Mouse (Mus musculus): ENCODE data around the gene Sorl1. TPM values are rescaled to one million over a fixed set of nuclear protein-coding genes. Genes with fewer than 3 reads are reported as not detected.

The Sorl1 gene
- polyA plus RNA-seq, 1 experiment from 2014 or later, result 11.5 TPM

- H3K4me3 ChIP-seq (ENCODE audit: low read length), result no peak overlapping the region
- H3K27me3 ChIP-seq (ENCODE audit: control insufficient read depth, insufficient read depth, low read length), result no peaks in the 10 kb centered on the region
- no peaks in the 10 kb centered on the region for H3K4me1 ChIP-seq (ENCODE audit: control insufficient read depth, insufficient read depth, low read length)
- no peak overlapping the region for H3K9ac ChIP-seq (ENCODE audit: low read depth, low read length)
- H3K4me2 ChIP-seq (replicated peaks; ENCODE audit: low read depth, low read length), result no peak overlapping the region
- WGBS, result 61% methylated on average over 8 of the region's 8 CpGs
- H3K27ac ChIP-seq (ENCODE audit: low read depth, low read length), result no peak overlapping the region
- peaks cover 3% of the 10 kb centered on the region; the same call in 1 of the 2 replicates for H3K36me3 ChIP-seq (ENCODE audit: control insufficient read depth, insufficient read depth, low read length)
- H3K9me3 ChIP-seq (ENCODE audit: control insufficient read depth, low read length), result no peaks in the 10 kb centered on the region
- ATAC-seq (ENCODE audit: low FRiP score, low TSS enrichment), result no peak
These were observed 79.4 kb downstream of the Sorl1 start for GRCm38 (mm10) chr9:42044651-42045050.

GRCm38 (mm10) chr9:42043934-42044333 lies 80.2 kb downstream of the Sorl1 start:
- Histone ChIP-seq H3K4me1 (ENCODE audit: control insufficient read depth, insufficient read depth, low read length) (no peaks in the 10 kb centered on the region), H3K36me3 (ENCODE audit: control insufficient read depth, insufficient read depth, low read length) (peaks cover 3% of the 10 kb centered on the region; the same call in 1 of the 2 replicates), H3K9ac (ENCODE audit: low read depth, low read length) (no peak overlapping the region), H3K27ac (ENCODE audit: low read depth, low read length) (no peak overlapping the region), H3K4me2 (replicated peaks; ENCODE audit: low read depth, low read length) (no peak overlapping the region), H3K9me3 (ENCODE audit: control insufficient read depth, low read length) (no peaks in the 10 kb centered on the region), H3K27me3 (ENCODE audit: control insufficient read depth, insufficient read depth, low read length) (no peaks in the 10 kb centered on the region), H3K4me3 (ENCODE audit: low read length) (no peak overlapping the region)
- 63% methylated on average over 8 of the region's 8 CpGs for WGBS
- ATAC-seq (ENCODE audit: low FRiP score, low TSS enrichment), result no peak

GRCm38 (mm10) chr9:42039000-42039992 lies 84.8 kb downstream of the Sorl1 start:
- Histone ChIP-seq H3K9me3 (ENCODE audit: control insufficient read depth, low read length) (no peaks in the 10 kb centered on the region), H3K4me1 (ENCODE audit: control insufficient read depth, insufficient read depth, low read length) (no peaks in the 10 kb centered on the region), H3K27ac (ENCODE audit: low read depth, low read length) (no peak overlapping the region), H3K36me3 (ENCODE audit: control insufficient read depth, insufficient read depth, low read length) (peaks cover 3% of the 10 kb centered on the region; the same call in 1 of the 2 replicates), H3K9ac (ENCODE audit: low read depth, low read length) (no peak overlapping the region), H3K27me3 (ENCODE audit: control insufficient read depth, insufficient read depth, low read length) (no peaks in the 10 kb centered on the region), H3K4me3 (ENCODE audit: low read length) (no peak overlapping the region), H3K4me2 (replicated peaks; ENCODE audit: low read depth, low read length) (no peak overlapping the region)
- no peak for ATAC-seq (ENCODE audit: low FRiP score, low TSS enrichment)
- 61% methylated on average over 18 of the region's 18 CpGs for WGBS

- Histone ChIP-seq H3K9ac (ENCODE audit: low read depth, low read length) (no peak overlapping the region), H3K9me3 (ENCODE audit: control insufficient read depth, low read length) (no peaks in the 10 kb centered on the region), H3K4me3 (ENCODE audit: low read length) (no peak overlapping the region), H3K27me3 (ENCODE audit: control insufficient read depth, insufficient read depth, low read length) (no peaks in the 10 kb centered on the region), H3K4me1 (ENCODE audit: control insufficient read depth, insufficient read depth, low read length) (no peaks in the 10 kb centered on the region), H3K27ac (ENCODE audit: low read depth, low read length) (no peak overlapping the region), H3K4me2 (replicated peaks; ENCODE audit: low read depth, low read length) (no peak overlapping the region), H3K36me3 (ENCODE audit: control insufficient read depth, insufficient read depth, low read length) (no peaks in the 10 kb centered on the region; the same call in 1 of the 2 replicates)
- ATAC-seq (ENCODE audit: low FRiP score, low TSS enrichment), result no peak
- 94% methylated on average over 11 of the region's 11 CpGs for WGBS
These were observed 87.2 kb downstream of the Sorl1 start for GRCm38 (mm10) chr9:42036885-42037284.

GRCm38 (mm10) chr9:42035995-42036394 lies 88.1 kb downstream of the Sorl1 start:
- Histone ChIP-seq H3K4me2 (replicated peaks; ENCODE audit: low read depth, low read length) (no peak overlapping the region), H3K4me3 (ENCODE audit: low read length) (no peak overlapping the region), H3K4me1 (ENCODE audit: control insufficient read depth, insufficient read depth, low read length) (no peaks in the 10 kb centered on the region), H3K9me3 (ENCODE audit: control insufficient read depth, low read length) (no peaks in the 10 kb centered on the region), H3K36me3 (ENCODE audit: control insufficient read depth, insufficient read depth, low read length) (no peaks in the 10 kb centered on the region), H3K27me3 (ENCODE audit: control insufficient read depth, insufficient read depth, low read length) (no peaks in the 10 kb centered on the region), H3K9ac (ENCODE audit: low read depth, low read length) (no peak overlapping the region), H3K27ac (ENCODE audit: low read depth, low read length) (no peak overlapping the region)
- WGBS, result 46% methylated on average over 5 of the region's 5 CpGs
- ATAC-seq (ENCODE audit: low FRiP score, low TSS enrichment), result no peak

- 52% methylated on average over 12 of the region's 12 CpGs for WGBS
- H3K36me3 ChIP-seq (ENCODE audit: control insufficient read depth, insufficient read depth, low read length), result no peaks in the 10 kb centered on the region
- no peak overlapping the region for H3K27ac ChIP-seq (ENCODE audit: low read depth, low read length)
- no peaks in the 10 kb centered on the region for H3K27me3 ChIP-seq (ENCODE audit: control insufficient read depth, insufficient read depth, low read length)
- no peaks in the 10 kb centered on the region for H3K4me1 ChIP-seq (ENCODE audit: control insufficient read depth, insufficient read depth, low read length)
- no peak overlapping the region for H3K4me3 ChIP-seq (ENCODE audit: low read length)
- no peak overlapping the region for H3K9ac ChIP-seq (ENCODE audit: low read depth, low read length)
- no peaks in the 10 kb centered on the region for H3K9me3 ChIP-seq (ENCODE audit: control insufficient read depth, low read length)
- no peak for ATAC-seq (ENCODE audit: low FRiP score, low TSS enrichment)
- H3K4me2 ChIP-seq (replicated peaks; ENCODE audit: low read depth, low read length), result no peak overlapping the region
These were observed 88.8 kb downstream of the Sorl1 start for GRCm38 (mm10) chr9:42035213-42035765.

- Histone ChIP-seq H3K27me3 (ENCODE audit: control insufficient read depth, insufficient read depth, low read length) (no peaks in the 10 kb centered on the region), H3K4me1 (ENCODE audit: control insufficient read depth, insufficient read depth, low read length) (no peaks in the 10 kb centered on the region), H3K4me3 (ENCODE audit: low read length) (no peak overlapping the region), H3K36me3 (ENCODE audit: control insufficient read depth, insufficient read depth, low read length) (no peaks in the 10 kb centered on the region; the same call in 1 of the 2 replicates), H3K9ac (ENCODE audit: low read depth, low read length) (no peak overlapping the region), H3K4me2 (replicated peaks; ENCODE audit: low read depth, low read length) (no peak overlapping the region), H3K27ac (ENCODE audit: low read depth, low read length) (no peak overlapping the region), H3K9me3 (ENCODE audit: control insufficient read depth, low read length) (no peaks in the 10 kb centered on the region)
- no peak for ATAC-seq (ENCODE audit: low FRiP score, low TSS enrichment)
- WGBS, result 73% methylated on average over 9 of the region's 9 CpGs
These were observed 90.0 kb downstream of the Sorl1 start for GRCm38 (mm10) chr9:42034116-42034520.

- H3K9ac ChIP-seq (ENCODE audit: low read depth, low read length), result no peak overlapping the region
- H3K27ac ChIP-seq (ENCODE audit: low read depth, low read length), result no peak overlapping the region
- H3K36me3 ChIP-seq (ENCODE audit: control insufficient read depth, insufficient read depth, low read length), result no peaks in the 10 kb centered on the region; the same call in 1 of the 2 replicates
- no peak overlapping the region for H3K4me3 ChIP-seq (ENCODE audit: low read length)
- H3K9me3 ChIP-seq (ENCODE audit: control insufficient read depth, low read length), result no peaks in the 10 kb centered on the region
- H3K27me3 ChIP-seq (ENCODE audit: control insufficient read depth, insufficient read depth, low read length), result no peaks in the 10 kb centered on the region
- ATAC-seq (ENCODE audit: low FRiP score, low TSS enrichment), result no peak
- WGBS, result 73% methylated on average over 19 of the region's 19 CpGs
- H3K4me1 ChIP-seq (ENCODE audit: control insufficient read depth, insufficient read depth, low read length), result no peaks in the 10 kb centered on the region
- no peak overlapping the region for H3K4me2 ChIP-seq (replicated peaks; ENCODE audit: low read depth, low read length)
These were observed 90.6 kb downstream of the Sorl1 start for GRCm38 (mm10) chr9:42033291-42034115.
